Mouse (Mus musculus) embryonic facial prominence, embryonic 11.5 days (tissue): ENCODE data around the gene Mkrn2os. TPM values are rescaled to one million over a fixed set of nuclear protein-coding genes. Genes with fewer than 3 reads are reported as not detected.

ENCODE experiments used
- ATAC-seq: fragments of 200-750 bp; cut with Nextera tagmentation; replicated peaks from 2 replicates; pipeline ENCODE4 v1.8.0; 2017; ENCODE audit warnings: low read depth; ENCODE audit not compliant: insufficient number of reproducible peaks, low FRiP score, low TSS enrichment
- DNase-seq: peaks from one replicate; pipeline ENCODE4 v3.0.0-alpha.2; 2015; ENCODE audit warnings: low spot score
- H3K27ac ChIP-seq: fragments of 300-500 bp; sonication (generic); replicated peaks from 2 replicates; pipeline ENCODE4 v1.5.1; 2014; ENCODE audit warnings: mild to moderate bottlenecking, low read depth, low read length, control low read depth
- H3K27me3 ChIP-seq: fragments of 300-500 bp; sonication (generic); 2 replicates; pipeline ENCODE4 v1.6.1; 2014; ENCODE audit warnings: mild to moderate bottlenecking, low read length, moderate library complexity, mixed read lengths; ENCODE audit not compliant: control insufficient read depth, insufficient read depth
- H3K36me3 ChIP-seq: fragments of 300-500 bp; sonication (generic); replicated peaks from 2 replicates; pipeline ENCODE4 v1.6.1; 2014; ENCODE audit warnings: low read depth, mild to moderate bottlenecking, low read length, moderate library complexity, mixed read lengths; ENCODE audit not compliant: control insufficient read depth, insufficient read depth
- H3K4me1 ChIP-seq: fragments of 300-500 bp; sonication (generic); 2 replicates; pipeline ENCODE4 v1.6.1; 2014; ENCODE audit warnings: low read length, mixed read lengths; ENCODE audit not compliant: control insufficient read depth, insufficient read depth
- H3K4me2 ChIP-seq: fragments of 300-500 bp; sonication (generic); 2 replicates; pipeline ENCODE4 v1.6.1; 2014; ENCODE audit warnings: low read depth, mild to moderate bottlenecking, control low read depth, low read length, moderate library complexity
- H3K4me3 ChIP-seq: fragments of 300-500 bp; sonication (generic); 2 replicates; pipeline ENCODE4 v1.5.1; 2014; ENCODE audit warnings: low read depth, low read length, control low read depth
- H3K9ac ChIP-seq: fragments of 300-500 bp; sonication (generic); replicated peaks from 2 replicates; pipeline ENCODE4 v1.6.1; 2014; ENCODE audit warnings: mild to moderate bottlenecking, control low read depth, low read length
- H3K9me3 ChIP-seq: fragments of 300-500 bp; sonication (generic); replicated peaks from 2 replicates; pipeline ENCODE4 v1.6.1; 2016; ENCODE audit warnings: mild to moderate bottlenecking, low read length, inconsistent platforms, mixed read lengths; ENCODE audit not compliant: control insufficient read depth
- WGBS: fragments of 180-500 bp; shearing (Covaris S2); extraction: QIAGEN DNeasy Blood & Tissue Kit; methylation state at CpG from one replicate; pipeline ENCODE4 v1.1.7; 2014; 5-methylcytosine and 5-hydroxymethylcytosine counted together
- polyA plus RNA-seq: library from polyadenylated mRNA; unstranded; fragments of >200 nt; fragmentation: Nextera tagmentation; extraction: Ambion mirVana; gene quantifications from 2 replicates; pipeline ENCODE4 v1.2.1, GENCODE M21; 2014

Mkrn2os gene
- polyA plus RNA-seq, 1 experiment from 2014 or later: 0.31 TPM

GRCm38 (mm10) chr6:115544442-115544970, 47.9 kb downstream of the Mkrn2os start, which contains the start of gene Tsen2:
Gene Tsen2 (plus strand): TSS chr6:115544664.
- WGBS: under 1% methylated on average over 38 of the region's 38 CpGs
- peak; percentile 97 for DNase-seq
- peak within 1 kb of the TSS; percentile 56 for H3K4me3 ChIP-seq
- peak; percentile 95 for ATAC-seq
- H3K4me2 ChIP-seq: peak within 1 kb of the TSS; percentile 76
- H3K9me3 ChIP-seq: no peaks in the 10 kb centered on the region
- H3K4me1 ChIP-seq: no peaks in the 10 kb centered on the region; the same call in 1 of the 2 replicates
- H3K9ac ChIP-seq: peak within 1 kb of the TSS; percentile 61
- no peaks in the 10 kb centered on the region for H3K27me3 ChIP-seq
- no peaks in the 10 kb centered on the region for H3K36me3 ChIP-seq
- no peak within 1 kb of the TSS for H3K27ac ChIP-seq

GRCm38 (mm10) chr6:115542341-115542740, 50.0 kb downstream of the Mkrn2os start:
- H3K4me2 ChIP-seq: no peak overlapping the region
- no peaks in the 10 kb centered on the region; the same call in 1 of the 2 replicates for H3K4me1 ChIP-seq
- no peak overlapping the region for H3K9ac ChIP-seq
- H3K36me3 ChIP-seq: no peaks in the 10 kb centered on the region
- ATAC-seq (no peak), DNase-seq (no peak)
- no peaks in the 10 kb centered on the region for H3K9me3 ChIP-seq
- 71% methylated on average over 3 of the region's 3 CpGs for WGBS
- H3K4me3 ChIP-seq: no peak overlapping the region
- H3K27me3 ChIP-seq: no peaks in the 10 kb centered on the region
- H3K27ac ChIP-seq: no peak overlapping the region

- DNase-seq (peak; percentile 5), ATAC-seq (no peak)
- WGBS: 51% methylated on average over 6 of the region's 6 CpGs
- Histone ChIP-seq H3K9me3 (no peaks in the 10 kb centered on the region), H3K4me2 (no peak overlapping the region), H3K36me3 (no peaks in the 10 kb centered on the region), H3K9ac (no peak overlapping the region), H3K4me3 (no peak overlapping the region), H3K4me1 (no peaks in the 10 kb centered on the region; the same call in 1 of the 2 replicates), H3K27ac (no peak overlapping the region), H3K27me3 (no peaks in the 10 kb centered on the region)
Measured at GRCm38 (mm10) chr6:115541676-115542275, 50.6 kb downstream of the Mkrn2os start.

- H3K9me3 ChIP-seq: no peaks in the 10 kb centered on the region
- H3K4me3 ChIP-seq: 0 out of 2 replicates have a peak overlapping the region, but pooled peaks have one; percentile 5
- H3K27ac ChIP-seq: no peak overlapping the region
- WGBS: 20% methylated on average over 26 of the region's 26 CpGs
- H3K4me1 ChIP-seq: no peaks in the 10 kb centered on the region; the same call in 1 of the 2 replicates
- ATAC-seq (peak; percentile 86), DNase-seq (peak; percentile 91)
- no peaks in the 10 kb centered on the region for H3K36me3 ChIP-seq
- peak overlapping the region; percentile 24; the same call in 1 of the 2 replicates for H3K4me2 ChIP-seq
- peak overlapping the region; percentile 68 for H3K9ac ChIP-seq
- no peaks in the 10 kb centered on the region for H3K27me3 ChIP-seq
Measured at GRCm38 (mm10) chr6:115538645-115539429, 53.5 kb downstream of the Mkrn2os start.

GRCm38 (mm10) chr6:115536169-115536568, 56.2 kb downstream of the Mkrn2os start:
- no peak overlapping the region for H3K4me2 ChIP-seq
- WGBS: 85% methylated on average over 4 of the region's 4 CpGs
- H3K27me3 ChIP-seq: no peaks in the 10 kb centered on the region
- no peak overlapping the region for H3K4me3 ChIP-seq
- H3K27ac ChIP-seq: no peak overlapping the region
- no peaks in the 10 kb centered on the region for H3K4me1 ChIP-seq
- ATAC-seq: no peak
- H3K9ac ChIP-seq: no peak overlapping the region
- no peaks in the 10 kb centered on the region for H3K9me3 ChIP-seq
- DNase-seq: no peak
- H3K36me3 ChIP-seq: no peaks in the 10 kb centered on the region

- H3K4me1 ChIP-seq: no peaks in the 10 kb centered on the region
- no peaks in the 10 kb centered on the region for H3K27me3 ChIP-seq
- H3K9me3 ChIP-seq: no peaks in the 10 kb centered on the region
- H3K36me3 ChIP-seq: no peaks in the 10 kb centered on the region
- no peak overlapping the region for H3K4me3 ChIP-seq
- H3K9ac ChIP-seq: no peak overlapping the region
- ATAC-seq: no peak
- no peak overlapping the region for H3K4me2 ChIP-seq
- WGBS: 77% methylated on average over 7 of the region's 7 CpGs
- no peak for DNase-seq
- no peak overlapping the region for H3K27ac ChIP-seq
Measured at GRCm38 (mm10) chr6:115534617-115535016, 57.8 kb downstream of the Mkrn2os start.
